Mouse (Mus musculus) neural tube, embryonic 14.5 days (tissue): ENCODE measurements around the gene Gm16223. TPM values are rescaled to one million over a fixed set of nuclear protein-coding genes. Genes with fewer than 3 reads are reported as not detected.

Experiments used
- ATAC-seq: fragments of 200-750 bp; cut with Nextera tagmentation; 2 replicates; pipeline ENCODE4 v1.8.0; 2017; ENCODE audit warnings: low read depth, mild to moderate bottlenecking, moderate TSS enrichment, moderate library complexity
- H3K27ac ChIP-seq: fragments of 300-500 bp; sonication (generic); 2 replicates; pipeline ENCODE4 v1.5.1; 2014; ENCODE audit warnings: low read depth, mild to moderate bottlenecking, control low read depth, low read length, moderate library complexity, mixed read lengths
- H3K27me3 ChIP-seq: fragments of 300-500 bp; sonication (generic); 2 replicates; pipeline ENCODE4 v1.6.1; 2014; ENCODE audit warnings: low read length; ENCODE audit not compliant: control insufficient read depth, insufficient read depth
- H3K36me3 ChIP-seq: fragments of 300-500 bp; sonication (generic); 2 replicates; pipeline ENCODE4 v1.6.1; 2014; ENCODE audit warnings: low read length, mixed read lengths; ENCODE audit not compliant: control insufficient read depth, insufficient read depth
- H3K4me1 ChIP-seq: fragments of 300-500 bp; sonication (generic); 2 replicates; pipeline ENCODE4 v1.6.1; 2014; ENCODE audit warnings: low read length; ENCODE audit not compliant: control insufficient read depth, insufficient read depth
- H3K4me2 ChIP-seq: fragments of 300-500 bp; sonication (generic); 2 replicates; pipeline ENCODE4 v1.6.1; 2014; ENCODE audit warnings: mild to moderate bottlenecking, low read depth, low read length, control low read depth
- H3K4me3 ChIP-seq: fragments of 300-500 bp; sonication (generic); 2 replicates; pipeline ENCODE4 v1.5.1; 2014; ENCODE audit warnings: low read depth, low read length, control low read depth, mixed read lengths
- H3K9ac ChIP-seq: fragments of 300-500 bp; sonication (generic); replicated peaks from 2 replicates; pipeline ENCODE4 v1.6.1; 2014; ENCODE audit warnings: low read depth, mild to moderate bottlenecking, control low read depth, low read length, mixed read lengths
- H3K9me3 ChIP-seq: fragments of 300-500 bp; sonication (generic); 2 replicates; pipeline ENCODE4 v1.6.1; 2016; ENCODE audit warnings: low read length; ENCODE audit not compliant: control insufficient read depth
- WGBS: fragments of 180-500 bp; shearing (Covaris S2); extraction: QIAGEN DNeasy Blood & Tissue Kit; methylation state at CpG from one replicate; pipeline ENCODE4 v1.1.7; 2014; 5-methylcytosine and 5-hydroxymethylcytosine counted together
- polyA plus RNA-seq: library from polyadenylated mRNA; unstranded; fragments of >200 nt; fragmentation: Nextera tagmentation; extraction: Ambion mirVana; gene quantifications from 2 replicates; pipeline ENCODE4 v1.2.1, GENCODE M21; 2014

Gm16223 gene
- polyA plus RNA-seq, 1 experiment from 2014 or later, result 0.11 TPM

GRCm38 (mm10) chr5:42198493-42198892 is 130.7 kb downstream of the Gm16223 start:
- no peaks in the 10 kb centered on the region for H3K4me1 ChIP-seq
- H3K36me3 ChIP-seq, result no peaks in the 10 kb centered on the region
- H3K4me2 ChIP-seq, result no peak overlapping the region
- no peaks in the 10 kb centered on the region for H3K9me3 ChIP-seq
- no peaks in the 10 kb centered on the region for H3K27me3 ChIP-seq
- H3K4me3 ChIP-seq, result no peak overlapping the region
- ATAC-seq, result no peak
- no peak overlapping the region for H3K9ac ChIP-seq
- 47% methylated on average over 3 of the region's 3 CpGs for WGBS
- H3K27ac ChIP-seq, result no peak overlapping the region

- no peak overlapping the region for H3K4me2 ChIP-seq
- no peaks in the 10 kb centered on the region for H3K27me3 ChIP-seq
- no peak overlapping the region for H3K27ac ChIP-seq
- WGBS, result 89% methylated on average over 3 of the region's 3 CpGs
- H3K4me3 ChIP-seq, result no peak overlapping the region
- H3K4me1 ChIP-seq, result no peaks in the 10 kb centered on the region
- H3K9me3 ChIP-seq, result no peaks in the 10 kb centered on the region
- ATAC-seq, result no peak
- H3K9ac ChIP-seq, result no peak overlapping the region
- H3K36me3 ChIP-seq, result no peaks in the 10 kb centered on the region
Observed at GRCm38 (mm10) chr5:42207456-42208122, 139.8 kb downstream of the Gm16223 start.

- WGBS, result 50% methylated on average over 4 of the region's 4 CpGs
Observed at GRCm38 (mm10) chr5:42211554-42212338, 144.0 kb downstream of the Gm16223 start.

GRCm38 (mm10) chr5:42212353-42212752 is 144.6 kb downstream of the Gm16223 start:
- H3K27me3 ChIP-seq, result no peaks in the 10 kb centered on the region
- no peaks in the 10 kb centered on the region for H3K4me1 ChIP-seq
- H3K27ac ChIP-seq, result no peak overlapping the region
- WGBS, result 86% methylated on average over 4 of the region's 4 CpGs
- H3K4me3 ChIP-seq, result no peak overlapping the region
- H3K4me2 ChIP-seq, result no peak overlapping the region
- H3K9me3 ChIP-seq, result no peaks in the 10 kb centered on the region
- H3K9ac ChIP-seq, result no peak overlapping the region
- ATAC-seq, result no peak
- no peaks in the 10 kb centered on the region for H3K36me3 ChIP-seq

More at GRCm38 (mm10) chr5:42211554-42212338, 144.0 kb downstream of the Gm16223 start:
- no peak overlapping the region for H3K4me3 ChIP-seq
- no peaks in the 10 kb centered on the region for H3K36me3 ChIP-seq
- ATAC-seq, result no peak
- no peak overlapping the region for H3K27ac ChIP-seq
- no peaks in the 10 kb centered on the region for H3K9me3 ChIP-seq
- no peaks in the 10 kb centered on the region for H3K27me3 ChIP-seq
- no peak overlapping the region for H3K9ac ChIP-seq
- H3K4me2 ChIP-seq, result no peak overlapping the region
- H3K4me1 ChIP-seq, result no peaks in the 10 kb centered on the region

GRCm38 (mm10) chr5:42224840-42225239 is 157.1 kb downstream of the Gm16223 start:
- Histone ChIP-seq H3K4me2 (no peak overlapping the region), H3K9ac (no peak overlapping the region), H3K27ac (no peak overlapping the region), H3K4me3 (no peak overlapping the region), H3K36me3 (no peaks in the 10 kb centered on the region), H3K27me3 (no peaks in the 10 kb centered on the region), H3K4me1 (no peaks in the 10 kb centered on the region), H3K9me3 (no peaks in the 10 kb centered on the region)
- ATAC-seq, result no peak
- 68% methylated on average over 1 of the region's 1 CpGs for WGBS

GRCm38 (mm10) chr5:42228631-42229030 is 160.9 kb downstream of the Gm16223 start:
- Histone ChIP-seq H3K9me3 (no peaks in the 10 kb centered on the region), H3K9ac (no peak overlapping the region), H3K27me3 (no peaks in the 10 kb centered on the region), H3K4me2 (no peak overlapping the region), H3K4me1 (no peaks in the 10 kb centered on the region), H3K4me3 (no peak overlapping the region), H3K36me3 (no peaks in the 10 kb centered on the region), H3K27ac (no peak overlapping the region)
- no peak for ATAC-seq
- 64% methylated on average over 2 of the region's 2 CpGs for WGBS

- Histone ChIP-seq H3K4me1 (no peaks in the 10 kb centered on the region), H3K27ac (no peak overlapping the region), H3K4me3 (no peak overlapping the region), H3K4me2 (no peak overlapping the region), H3K27me3 (no peaks in the 10 kb centered on the region), H3K9ac (no peak overlapping the region), H3K36me3 (no peaks in the 10 kb centered on the region), H3K9me3 (no peaks in the 10 kb centered on the region)
- ATAC-seq, result no peak
- 87% methylated on average over 5 of the region's 5 CpGs for WGBS
Observed at GRCm38 (mm10) chr5:42239291-42239690, 171.5 kb downstream of the Gm16223 start.

- H3K27ac ChIP-seq, result no peak overlapping the region
- no peaks in the 10 kb centered on the region for H3K36me3 ChIP-seq
- H3K4me3 ChIP-seq, result no peak overlapping the region
- no peaks in the 10 kb centered on the region for H3K9me3 ChIP-seq
- no peaks in the 10 kb centered on the region for H3K4me1 ChIP-seq
- H3K4me2 ChIP-seq, result no peak overlapping the region
- no peak for ATAC-seq
- no peak overlapping the region for H3K9ac ChIP-seq
- H3K27me3 ChIP-seq, result no peaks in the 10 kb centered on the region
Observed at GRCm38 (mm10) chr5:42239806-42240205, 172.0 kb downstream of the Gm16223 start.

GRCm38 (mm10) chr5:42250376-42250775 is 182.6 kb downstream of the Gm16223 start:
- WGBS, result 88% methylated on average over 3 of the region's 3 CpGs
- H3K4me1 ChIP-seq, result no peaks in the 10 kb centered on the region
- no peak overlapping the region for H3K4me3 ChIP-seq
- no peak overlapping the region for H3K9ac ChIP-seq
- H3K36me3 ChIP-seq, result no peaks in the 10 kb centered on the region
- H3K9me3 ChIP-seq, result no peaks in the 10 kb centered on the region
- H3K4me2 ChIP-seq, result no peak overlapping the region
- H3K27ac ChIP-seq, result no peak overlapping the region
- ATAC-seq, result no peak
- H3K27me3 ChIP-seq, result no peaks in the 10 kb centered on the region
